Mouse (Mus musculus) monocyte, adult 5-6 weeks (primary cell): Measurements from ENCODE around the gene Hk2. TPM values are rescaled to one million over a fixed set of nuclear protein-coding genes. Genes with fewer than 3 reads are reported as not detected.
A peak's percentile ranks its signal among the peaks of the same experiment; 100 is the strongest.

Experiments used
- ATAC-seq: fragments of 153-309, 156-312 bp; replicated peaks from 2 replicates; pipeline ENCODE4 v1.8.0; 2017; ENCODE audit warnings: mild to moderate bottlenecking; ENCODE audit not compliant: low TSS enrichment, insufficient number of reproducible peaks, severe bottlenecking, poor library complexity, low FRiP score
- total RNA-seq: library from RNA; stranded (forward); fragments of 200-1000, 200-491, 200-594 nt; gene quantifications from 3 replicates; pipeline ENCODE4 v1.2.3, GENCODE M21; 2017

Hk2 gene
- total RNA-seq, result 40.8 to 76.5 TPM (median 73.2 TPM) in 3 replicates

GRCm38 (mm10) chr6:82774321-82774764, at the start of gene Hk2:
Gene Hk2 (minus strand): TSS chr6:82774454.
- ATAC-seq, result peak; percentile 88

DNA sequence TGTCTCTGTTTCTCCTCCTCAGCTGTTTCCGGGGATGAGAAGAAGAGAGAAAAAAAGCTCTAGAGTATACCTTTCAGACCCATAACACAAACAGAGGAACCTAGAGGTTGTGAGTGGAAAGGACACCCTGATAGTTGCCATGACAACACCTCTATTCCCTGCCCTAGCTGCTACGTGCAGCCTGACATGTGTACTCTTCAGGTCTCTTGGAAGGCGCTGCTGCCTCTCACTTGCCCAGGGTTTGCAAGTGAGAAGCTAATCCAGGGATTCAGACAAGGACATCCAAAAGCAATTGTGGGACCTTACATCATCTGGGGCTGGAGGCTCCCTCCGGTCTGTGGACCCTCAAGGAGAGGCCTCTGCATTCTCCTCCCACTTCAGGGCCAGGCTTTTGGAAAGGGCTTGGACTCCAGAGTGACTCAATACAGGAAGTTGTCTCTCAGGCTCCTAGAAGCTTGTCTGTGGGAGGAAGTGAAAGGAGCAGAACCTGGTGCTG, 47.6 kb upstream of the Hk2 start:
- ATAC-seq, result peak; percentile 75; the same call in 1 of the 2 replicates

GRCm38 (mm10) chr6:82820716-82821115, 46.5 kb upstream of the Hk2 start:
- no peak for ATAC-seq

DNA sequence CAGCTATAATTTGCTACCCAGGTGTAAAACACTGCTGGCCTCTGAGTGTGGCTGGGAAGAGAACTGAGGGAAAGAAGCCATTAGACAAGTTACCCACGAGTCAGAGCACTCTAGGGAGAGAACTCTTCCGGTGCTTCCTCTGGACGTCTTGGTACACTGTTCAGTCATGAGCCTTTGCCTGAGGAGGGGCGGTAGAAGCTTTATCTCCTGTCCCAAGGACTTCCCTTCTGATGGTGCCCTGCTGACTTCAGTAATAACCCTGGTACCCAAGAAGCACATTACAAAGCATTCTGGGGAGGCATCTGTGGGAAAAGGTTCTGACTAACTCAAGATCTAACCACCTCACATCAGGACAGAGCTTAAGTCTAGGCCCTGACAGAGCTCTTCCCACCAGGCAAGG, 40.6 kb upstream of the Hk2 start:
- ATAC-seq, result no peak

- no peak for ATAC-seq
These were observed 33.9 kb upstream of the Hk2 start for GRCm38 (mm10) chr6:82807984-82808700.

DNA sequence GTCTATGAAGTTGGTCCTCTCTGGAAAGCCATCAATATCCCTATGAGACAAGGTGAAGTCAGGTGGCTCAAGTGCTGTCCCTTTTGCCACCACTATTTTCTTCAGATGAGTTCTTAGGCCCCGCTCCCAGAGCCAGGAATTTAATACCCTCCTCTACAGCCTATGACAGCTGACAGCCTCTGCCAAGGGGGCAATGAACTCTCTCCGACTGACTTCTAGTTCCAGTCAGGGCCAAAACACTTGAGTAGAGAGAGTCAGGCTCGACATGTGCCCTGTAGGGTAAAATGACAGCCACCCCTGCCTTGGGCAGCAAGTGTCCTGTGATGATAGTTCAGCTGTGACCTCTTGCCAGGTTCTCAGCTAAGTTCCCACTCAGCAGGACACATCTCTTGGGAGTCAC, 32.7 kb upstream of the Hk2 start:
- no peak for ATAC-seq

- no peak for ATAC-seq
These were observed 32.2 kb upstream of the Hk2 start for GRCm38 (mm10) chr6:82806503-82806902.

DNA sequence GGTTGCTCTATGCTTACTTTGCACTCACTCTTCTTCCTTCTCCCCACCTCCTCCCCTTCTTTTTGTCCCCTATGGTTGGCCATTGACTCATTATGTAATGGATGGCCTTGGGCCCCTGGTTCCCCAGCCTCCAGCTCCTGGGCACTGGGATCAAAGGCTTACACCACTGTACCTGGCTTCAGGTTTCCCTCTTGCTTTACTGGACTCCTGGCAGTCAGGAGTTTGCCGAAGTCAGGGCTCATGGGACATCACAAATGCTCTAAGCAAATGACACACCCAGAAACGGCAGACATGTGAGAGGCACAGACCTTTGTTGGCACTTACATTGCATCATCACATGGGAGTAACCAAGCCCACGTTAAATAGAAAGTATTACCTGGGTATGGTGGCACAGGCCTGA, 31.6 kb upstream of the Hk2 start:
- ATAC-seq, result no peak

- 0 out of 2 replicates have a peak, but pooled peaks have one; percentile 28 for ATAC-seq
These were observed 30.7 kb upstream of the Hk2 start for GRCm38 (mm10) chr6:82804984-82805383.

- ATAC-seq, result no peak
These were observed 24.0 kb upstream of the Hk2 start for GRCm38 (mm10) chr6:82798202-82798737.

DNA sequence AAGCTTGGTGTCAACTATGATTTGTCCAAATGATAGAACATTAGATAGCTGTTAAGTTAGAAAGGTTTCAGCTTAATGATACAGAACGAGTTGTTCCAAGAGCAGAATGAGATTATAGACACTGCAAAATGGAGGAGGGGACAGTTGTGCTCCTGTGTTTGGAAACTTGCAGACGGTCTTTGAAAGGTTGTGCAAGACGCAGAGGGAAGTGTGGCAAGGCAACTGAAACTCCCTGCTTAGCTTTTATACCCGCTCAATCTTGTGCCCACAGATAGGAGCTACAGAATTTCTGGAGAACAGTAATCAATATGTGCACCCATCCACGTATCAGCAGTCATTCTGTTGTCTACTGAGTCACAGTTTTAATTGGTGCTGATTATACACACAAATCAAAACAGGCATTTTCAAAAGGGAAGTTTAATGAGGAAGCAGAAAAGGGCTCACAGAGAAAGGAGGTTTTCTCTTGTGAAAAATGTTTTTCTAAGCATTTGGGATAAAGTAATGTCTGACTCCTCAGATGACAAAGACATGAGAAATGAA, 23.1 kb upstream of the Hk2 start:
- ATAC-seq, result peak; percentile 80

DNA sequence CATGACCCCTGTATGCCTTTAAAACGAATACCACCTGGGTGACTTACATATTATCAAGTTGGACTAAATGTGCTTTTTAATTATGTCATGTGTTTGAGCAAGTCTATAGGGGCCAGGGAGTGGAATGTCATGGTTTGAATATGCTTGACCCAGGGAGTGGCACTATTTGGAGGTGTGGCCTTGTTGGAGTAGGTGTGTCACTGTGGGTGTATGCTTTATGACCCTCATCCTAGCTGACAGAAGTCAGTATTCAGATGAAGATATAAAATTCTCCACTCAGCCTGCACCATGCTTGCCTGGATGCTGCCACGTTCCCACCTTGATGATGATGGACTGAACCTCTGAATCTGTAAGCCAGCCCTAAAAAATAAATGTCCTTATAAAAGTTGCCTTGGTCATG, 16.6 kb upstream of the Hk2 start:
- ATAC-seq, result no peak

DNA sequence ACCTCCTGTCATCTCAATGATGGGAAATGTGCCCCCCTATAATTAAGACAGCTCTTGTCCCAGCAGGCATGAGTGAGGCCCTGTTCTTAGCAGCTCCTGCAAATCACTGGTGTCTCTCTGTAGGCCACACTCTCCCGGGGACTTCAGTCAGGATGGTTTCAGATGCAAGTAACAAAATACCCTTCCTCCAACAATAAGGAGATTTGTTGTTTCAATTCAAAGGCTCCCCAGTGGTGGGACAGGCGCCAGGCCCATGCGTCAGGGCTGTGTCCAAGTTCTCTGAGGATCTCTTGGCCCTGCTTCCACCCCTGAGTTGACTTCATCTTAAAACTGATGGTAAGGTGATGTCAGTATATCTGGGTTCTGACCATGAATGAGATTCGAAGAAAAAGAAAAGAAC, 9.7 kb upstream of the Hk2 start:
- no peak for ATAC-seq

- peak; percentile 81 for ATAC-seq
These were observed 6.6 kb upstream of the Hk2 start for GRCm38 (mm10) chr6:82780802-82781393.

DNA sequence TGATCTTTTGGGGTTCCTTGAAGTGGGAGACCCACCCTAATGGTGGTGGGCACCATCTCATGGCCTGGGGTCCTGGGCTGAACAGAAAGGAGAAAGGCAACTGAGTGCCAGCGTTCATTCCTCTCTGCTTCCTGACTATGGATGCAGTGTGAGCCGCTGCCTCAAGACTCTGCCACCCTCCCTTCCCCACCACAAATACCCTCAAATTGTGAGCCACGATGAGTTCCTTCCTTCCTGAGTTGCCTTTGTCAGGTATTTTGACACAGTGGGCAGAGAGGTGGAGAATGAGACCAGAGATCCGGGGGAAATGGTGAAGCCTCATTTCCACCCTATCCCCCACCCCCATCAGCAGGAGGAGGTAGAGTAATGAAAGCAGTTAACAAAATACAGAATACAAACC, 6.1 kb upstream of the Hk2 start:
- no peak for ATAC-seq

GRCm38 (mm10) chr6:82777124-82777654, 2.9 kb upstream of the Hk2 start:
- no peak for ATAC-seq

GRCm38 (mm10) chr6:82775386-82775785, 1.1 kb upstream of the Hk2 start:
- ATAC-seq, result no peak

- peak; percentile 29 for ATAC-seq
These were observed 758 bp downstream of the Hk2 start for GRCm38 (mm10) chr6:82773261-82774131.
